8 mouse cellular contexts compared by ENCODE assay signal in the genomic region with DNA sequence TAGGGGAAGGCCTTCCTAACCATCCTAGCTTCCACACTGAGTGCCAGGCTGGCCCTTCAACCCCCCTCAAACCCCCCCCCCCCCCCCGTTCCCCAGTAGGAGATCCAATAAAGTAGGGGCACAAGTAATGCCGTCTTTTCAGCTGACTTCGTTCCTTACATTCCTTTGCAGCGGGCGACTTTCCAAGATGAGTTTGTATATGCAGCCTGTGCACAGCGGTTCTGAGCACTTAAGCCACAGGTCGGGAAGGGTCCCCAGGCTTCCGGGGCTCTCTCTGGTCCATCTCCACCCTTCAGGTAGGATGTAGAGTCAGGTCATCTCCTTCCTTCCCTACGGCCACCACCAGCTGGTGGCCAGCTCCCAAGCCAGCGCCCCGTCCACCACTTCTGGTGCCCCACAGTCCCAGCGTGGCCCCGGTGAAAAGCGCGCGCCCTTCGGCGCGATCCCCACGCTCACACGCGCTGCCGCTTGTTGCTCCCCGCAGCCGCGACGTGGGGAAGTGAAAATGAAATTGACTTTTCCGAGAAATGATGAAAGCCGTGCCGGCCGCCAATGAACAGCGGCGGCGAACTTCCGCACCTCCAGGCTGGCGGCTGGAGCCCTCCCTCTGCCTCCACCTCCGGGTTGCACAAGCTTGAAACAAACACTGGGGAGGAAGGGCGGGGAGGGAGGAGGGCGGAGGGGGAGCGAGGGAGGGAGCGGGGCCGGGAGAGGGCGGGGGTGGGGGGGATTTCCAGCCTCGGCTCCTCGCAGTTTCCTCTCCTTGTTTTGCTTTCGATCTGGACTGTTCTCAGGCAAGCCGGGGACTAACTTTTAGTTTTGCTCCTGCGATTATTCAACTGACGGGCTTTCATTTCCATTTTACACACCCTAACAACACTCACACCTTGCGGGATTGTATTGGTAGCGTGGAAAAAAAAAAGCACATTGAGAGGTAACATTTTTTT. TPM values are rescaled to one million over a fixed set of nuclear protein-coding genes. Genes with fewer than 3 reads are reported as not detected.
A peak's percentile ranks its signal among the peaks of the same experiment; 100 is the strongest.
DNase-seq lines count a peak whose midpoint lies in the region; ATAC-seq lines count a peak whose summit lies in the region.

A gene (plus strand): TSS at position 730 of the 947 bp plus-strand sequence.

- intact Hi-C loops in left cerebral cortex, postnatal 36 days (cut with DNase I) = no loop called here

- H3K4me1 ChIP-seq in intestine, embryonic 14.5 days (replicated peaks; ENCODE audit: control insufficient read depth, insufficient read depth, low read length) = peaks cover 14% of the 10 kb centered on the region
- peaks cover 24% of the 10 kb centered on the region for H3K4me1 ChIP-seq in midbrain, embryonic 10.5 days

- peak within 1 kb of the TSS; percentile 72 for H3K9ac ChIP-seq in intestine, embryonic 14.5 days (ENCODE audit: low read length)

- H3K27ac ChIP-seq in intestine, embryonic 14.5 days (ENCODE audit: low read depth) = peak within 1 kb of the TSS; percentile 85
- H3K27ac ChIP-seq in midbrain, embryonic 10.5 days (replicated peaks) = peak within 1 kb of the TSS; percentile 98

- H3K27me3 ChIP-seq in intestine, embryonic 14.5 days (replicated peaks; ENCODE audit: control insufficient read depth, insufficient read depth, low read length) = no peaks in the 10 kb centered on the region
- peaks cover 11% of the 10 kb centered on the region; the same call in 1 of the 2 replicates for H3K27me3 ChIP-seq in midbrain, embryonic 10.5 days (ENCODE audit: low read depth, poor library complexity, severe bottlenecking)

- under 1% methylated on average over 51 of the region's 51 CpGs for WGBS in intestine, embryonic 14.5 days
- 0% methylated on average over 46 of the region's 51 CpGs for WGBS in midbrain, embryonic 10.5 days

- no peaks in the 10 kb centered on the region; the same call in 1 of the 2 replicates for H3K9me3 ChIP-seq in intestine, embryonic 14.5 days (ENCODE audit: control insufficient read depth, low read length)
- H3K9me3 ChIP-seq in midbrain, embryonic 10.5 days (replicated peaks) = peaks cover 7% of the 10 kb centered on the region; the same call in 1 of the 2 replicates

- peak within 1 kb of the TSS; percentile 54 for H3K4me2 ChIP-seq in intestine, embryonic 14.5 days (ENCODE audit: low read length)

- H3K4me3 ChIP-seq in intestine, embryonic 14.5 days (ENCODE audit: low read depth, low read length) = peak within 1 kb of the TSS; percentile 80
- peak within 1 kb of the TSS; percentile 93 for H3K4me3 ChIP-seq in midbrain, embryonic 10.5 days

- DNase-seq in adrenal gland, adult 8-10 months = peak; percentile 85
- DNase-seq in embryo, embryonic 11.5 days (ENCODE audit: low read depth, low spot score) = peak; percentile 83
- peak; percentile 93 for DNase-seq in gastrocnemius, postnatal 25 days
- DNase-seq in intestine, embryonic 14.5 days (ENCODE audit: low spot score) = peak; percentile 86
- peak; percentile 78 to 79 for DNase-seq in left cerebral cortex, postnatal 36 days (ENCODE audit: low spot score in 2 of 2)
- DNase-seq in midbrain, embryonic 10.5 days (ENCODE audit: low spot score) = peak; percentile 89
- DNase-seq in right cerebral cortex, postnatal 36 days (ENCODE audit: low spot score in 2 of 2) = peak; percentile 72
- peak; percentile 85 to 87 for DNase-seq in urinary bladder, postnatal 4 days (ENCODE audit: low spot score in 2 of 2)

- no peaks in the 10 kb centered on the region for H3K36me3 ChIP-seq in intestine, embryonic 14.5 days (ENCODE audit: control insufficient read depth, insufficient read depth, low read length)
- 0 out of 2 replicates have a peak, but pooled peaks cover 4% of the 10 kb centered on the region for H3K36me3 ChIP-seq in midbrain, embryonic 10.5 days

- peak; percentile 78 for ATAC-seq in intestine, embryonic 14.5 days (replicated peaks; ENCODE audit: low FRiP score, low TSS enrichment, low read depth)

RNA-seq across cellular contexts. Expression of the gene that starts here (rescaled TPM):
- total RNA-seq in adrenal gland, adult 8-10 months (2022) = 10 to 100 TPM; 55.9 to 62.2 (median 60.3) TPM
- 10 to 100 TPM; 27.4 to 29.6 TPM for total RNA-seq in gastrocnemius, postnatal 25 days (2021)
- 19.3 and 25.4 TPM in 2 replicates for polyA plus RNA-seq in intestine, embryonic 14.5 days (2014; fragmentation: Nextera tagmentation; extraction: Ambion mirVana)
- 10 to 100 TPM; 53.0 to 56.0 TPM for total RNA-seq in left cerebral cortex, postnatal 36 days (2021)
- polyA plus RNA-seq in midbrain, embryonic 10.5 days (2016; fragmentation: Nextera tagmentation; extraction: Ambion mirVana) = 7.4 and 8.6 TPM in 2 replicates

Comparison
In these comparisons a context has a peak if more than half of its experiments do, and no peak if none do; other contexts are left out.
1. Peak in every context shown above with its lines: DNase-seq, ATAC-seq, H3K4me3 ChIP-seq and H3K27ac ChIP-seq.